Mouse (Mus musculus) CD4-positive helper T cell, adult 2 months (primary cell): ENCODE measurements around the gene Olig1.

Source experiments
- DNase-seq: peaks from one replicate; pipeline ENCODE4 v3.0.0-alpha.2; 2012; ENCODE audit warnings: low read depth, missing footprints, low spot score

Gene Olig1

GRCm38 (mm10) chr16:91305512-91306111, 36.0 kb downstream of the Olig1 start:
- no peak for DNase-seq

- no peak for DNase-seq
These were observed 40.3 kb downstream of the Olig1 start for GRCm38 (mm10) chr16:91309872-91310271.

GRCm38 (mm10) chr16:91312921-91313320, 43.3 kb downstream of the Olig1 start:
- no peak for DNase-seq

- DNase-seq, result peak; percentile 22
These were observed 44.7 kb downstream of the Olig1 start for GRCm38 (mm10) chr16:91314114-91314775.

- no peak for DNase-seq
These were observed 50.6 kb downstream of the Olig1 start for GRCm38 (mm10) chr16:91320191-91320590.

GRCm38 (mm10) chr16:91320608-91321007, 51.0 kb downstream of the Olig1 start:
- DNase-seq, result no peak
